Mouse (Mus musculus): ENCODE data around the gene Tmem179b. TPM values are rescaled to one million over a fixed set of nuclear protein-coding genes. Genes with fewer than 3 reads are reported as not detected.

The Tmem179b gene
- polyA plus RNA-seq, 1 experiment from 2014 or later: 127 TPM

- H3K4me2 ChIP-seq (replicated peaks; ENCODE audit: low read depth, low read length): no peak overlapping the region
- H3K27me3 ChIP-seq (replicated peaks; ENCODE audit: insufficient read depth, low read length): no peaks in the 10 kb centered on the region
- no peak for DNase-seq (ENCODE audit: low spot score)
- peaks cover 12% of the 10 kb centered on the region; the same call in 1 of the 2 replicates for H3K36me3 ChIP-seq (ENCODE audit: insufficient read depth, low read length)
- H3K27ac ChIP-seq (ENCODE audit: low read length): no peak overlapping the region
- 16% methylated on average over 5 of the region's 5 CpGs for WGBS
- H3K9ac ChIP-seq (replicated peaks; ENCODE audit: low read depth): no peak overlapping the region
- no peak overlapping the region for H3K4me3 ChIP-seq (ENCODE audit: low read depth, low read length)
- no peak for ATAC-seq
- H3K9me3 ChIP-seq (ENCODE audit: low read length): no peaks in the 10 kb centered on the region
- no peak for TF ChIP-seq CTCF (IDR thresholded peaks at IDR 0.05)
- no peak for TF ChIP-seq EP300 (IDR thresholded peaks at IDR 0.05)
- H3K4me1 ChIP-seq (ENCODE audit: insufficient read depth, low read depth, low read length): no peaks in the 10 kb centered on the region; the same call in 1 of the 2 replicates
These were observed 46.7 kb downstream of the Tmem179b start for GRCm38 (mm10) chr19:8727495-8728114.

GRCm38 (mm10) chr19:8726609-8727390 lies 47.5 kb downstream of the Tmem179b start:
- Histone ChIP-seq H3K4me3 (ENCODE audit: low read depth, low read length) (no peak overlapping the region), H3K4me1 (ENCODE audit: insufficient read depth, low read depth, low read length) (no peaks in the 10 kb centered on the region; the same call in 1 of the 2 replicates), H3K4me2 (replicated peaks; ENCODE audit: low read depth, low read length) (no peak overlapping the region), H3K9ac (replicated peaks; ENCODE audit: low read depth) (no peak overlapping the region), H3K27ac (ENCODE audit: low read length) (no peak overlapping the region), H3K27me3 (replicated peaks; ENCODE audit: insufficient read depth, low read length) (no peaks in the 10 kb centered on the region), H3K9me3 (ENCODE audit: low read length) (no peaks in the 10 kb centered on the region), H3K36me3 (ENCODE audit: insufficient read depth, low read length) (peaks cover 12% of the 10 kb centered on the region; the same call in 1 of the 2 replicates)
- WGBS: 26% methylated on average over 3 of the region's 3 CpGs
- TF ChIP-seq CTCF (IDR thresholded peaks at IDR 0.05) (no peak), EP300 (IDR thresholded peaks at IDR 0.05) (no peak)
- DNase-seq (ENCODE audit: low spot score) (no peak), ATAC-seq (no peak)

GRCm38 (mm10) chr19:8725081-8725613 lies 49.1 kb downstream of the Tmem179b start:
- Histone ChIP-seq H3K9me3 (ENCODE audit: low read length) (no peaks in the 10 kb centered on the region), H3K27ac (ENCODE audit: low read length) (no peak overlapping the region), H3K4me3 (ENCODE audit: low read depth, low read length) (no peak overlapping the region), H3K27me3 (replicated peaks; ENCODE audit: insufficient read depth, low read length) (no peaks in the 10 kb centered on the region), H3K36me3 (ENCODE audit: insufficient read depth, low read length) (peaks cover 12% of the 10 kb centered on the region; the same call in 1 of the 2 replicates), H3K4me2 (replicated peaks; ENCODE audit: low read depth, low read length) (no peak overlapping the region), H3K4me1 (ENCODE audit: insufficient read depth, low read depth, low read length) (no peaks in the 10 kb centered on the region; the same call in 1 of the 2 replicates), H3K9ac (replicated peaks; ENCODE audit: low read depth) (no peak overlapping the region)
- ATAC-seq: no peak
- TF ChIP-seq CTCF (IDR thresholded peaks at IDR 0.05) (no peak), EP300 (IDR thresholded peaks at IDR 0.05) (no peak)
- 35% methylated on average over 4 of the region's 4 CpGs for WGBS
- DNase-seq (ENCODE audit: low spot score): no peak

DNA sequence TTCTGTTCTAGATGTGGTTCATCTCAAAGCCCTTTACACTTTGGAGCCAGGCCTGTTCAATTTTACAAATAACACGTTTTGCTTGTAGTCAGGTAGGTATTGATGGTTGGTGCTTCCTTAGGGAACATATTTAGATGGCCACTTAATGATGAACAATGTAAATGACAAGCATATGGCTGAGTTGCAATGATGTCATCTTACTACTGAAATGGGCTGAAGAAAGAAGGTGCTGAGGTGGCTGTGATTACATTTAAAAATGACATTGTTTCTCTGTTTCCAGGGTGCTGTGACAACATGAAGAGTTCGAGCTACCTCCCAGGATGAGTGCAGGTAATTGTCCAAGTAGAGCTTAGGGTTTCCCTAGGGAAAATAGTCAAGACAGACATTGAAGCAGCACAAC lies 49.9 kb downstream of the Tmem179b start:
- TF ChIP-seq CTCF (IDR thresholded peaks at IDR 0.05): no peak
- no peak for TF ChIP-seq EP300 (IDR thresholded peaks at IDR 0.05)
- Histone ChIP-seq H3K9me3 (ENCODE audit: low read length) (no peaks in the 10 kb centered on the region), H3K4me3 (ENCODE audit: low read depth, low read length) (peak overlapping the region; percentile 70; the same call in 1 of the 2 replicates), H3K36me3 (ENCODE audit: insufficient read depth, low read length) (peaks cover 12% of the 10 kb centered on the region; the same call in 1 of the 2 replicates), H3K27me3 (replicated peaks; ENCODE audit: insufficient read depth, low read length) (no peaks in the 10 kb centered on the region), H3K9ac (replicated peaks; ENCODE audit: low read depth) (peak overlapping the region; percentile 82), H3K27ac (ENCODE audit: low read length) (no peak overlapping the region), H3K4me1 (ENCODE audit: insufficient read depth, low read depth, low read length) (no peaks in the 10 kb centered on the region; the same call in 1 of the 2 replicates), H3K4me2 (replicated peaks; ENCODE audit: low read depth, low read length) (peak overlapping the region; percentile 64)
- 0% methylated on average over 2 of the region's 2 CpGs for WGBS
- no peak for DNase-seq (ENCODE audit: low spot score)
- ATAC-seq: no peak

DNA sequence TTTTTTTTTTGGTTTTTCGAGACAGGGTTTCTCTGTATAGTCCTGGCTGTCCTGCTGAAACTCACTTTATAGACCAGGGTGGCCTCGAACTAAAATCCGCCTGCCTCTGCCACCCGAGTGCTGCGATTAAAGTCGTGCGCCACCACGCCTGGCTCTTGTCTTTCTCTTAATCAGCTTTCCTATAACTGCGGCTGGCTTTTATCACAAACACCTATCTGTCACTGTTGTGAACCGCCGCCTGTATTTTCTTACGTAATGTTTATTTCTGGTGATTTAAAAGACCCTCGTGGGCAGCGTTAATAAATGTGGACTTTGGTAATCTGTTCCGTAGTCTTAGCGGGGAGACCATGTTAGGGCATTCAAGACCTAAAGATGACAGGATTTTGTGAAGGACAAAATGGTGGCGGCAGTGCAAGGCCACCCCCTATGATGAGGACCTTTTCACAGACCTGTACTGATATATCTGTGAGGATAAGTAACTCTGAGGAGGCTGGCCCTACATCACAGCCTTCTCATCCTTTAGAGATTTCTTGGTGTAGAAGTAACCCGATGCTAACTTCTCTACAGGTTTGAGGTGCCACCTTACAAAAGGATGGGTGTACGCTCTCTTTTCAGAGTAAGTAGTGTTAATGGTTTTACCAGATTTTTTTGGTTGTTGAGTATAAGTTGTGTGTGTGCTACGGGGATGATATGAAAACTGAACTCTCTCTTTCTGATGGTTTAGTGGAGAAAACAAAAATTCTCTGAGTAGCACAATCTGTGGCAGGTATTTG lies 50.5 kb downstream of the Tmem179b start:
- H3K4me1 ChIP-seq (ENCODE audit: insufficient read depth, low read depth, low read length): no peaks in the 10 kb centered on the region; the same call in 1 of the 2 replicates
- H3K4me3 ChIP-seq (ENCODE audit: low read depth, low read length): peak overlapping the region; percentile 70
- WGBS: 1% methylated on average over 20 of the region's 20 CpGs
- H3K36me3 ChIP-seq (ENCODE audit: insufficient read depth, low read length): peaks cover 12% of the 10 kb centered on the region; the same call in 1 of the 2 replicates
- no peaks in the 10 kb centered on the region for H3K9me3 ChIP-seq (ENCODE audit: low read length)
- 0 out of 2 replicates have a peak, but pooled peaks have one; percentile 12 for ATAC-seq
- peak overlapping the region; percentile 82 for H3K9ac ChIP-seq (replicated peaks; ENCODE audit: low read depth)
- peak; percentile 37; the same call in 1 of the 2 replicates for TF ChIP-seq EP300 (IDR thresholded peaks at IDR 0.05)
- TF ChIP-seq CTCF (IDR thresholded peaks at IDR 0.05): no peak
- H3K4me2 ChIP-seq (replicated peaks; ENCODE audit: low read depth, low read length): peak overlapping the region; percentile 64
- H3K27ac ChIP-seq (ENCODE audit: low read length): peak overlapping the region; percentile 91
- H3K27me3 ChIP-seq (replicated peaks; ENCODE audit: insufficient read depth, low read length): no peaks in the 10 kb centered on the region
- peak; percentile 68 for DNase-seq (ENCODE audit: low spot score)

All from lung, postnatal 0 days (tissue).